Mouse (Mus musculus) spleen, adult 12 weeks (tissue): Measurements from ENCODE around the gene Ei24.

ENCODE experiments used
- DNase-seq: peaks from one replicate; pipeline ENCODE4 v3.0.0; 2022; ENCODE audit warnings: low spot score

The Ei24 gene

GRCm38 (mm10) chr9:36792191-36792590, 5.0 kb downstream of the Ei24 start:
- no peak for DNase-seq

DNA sequence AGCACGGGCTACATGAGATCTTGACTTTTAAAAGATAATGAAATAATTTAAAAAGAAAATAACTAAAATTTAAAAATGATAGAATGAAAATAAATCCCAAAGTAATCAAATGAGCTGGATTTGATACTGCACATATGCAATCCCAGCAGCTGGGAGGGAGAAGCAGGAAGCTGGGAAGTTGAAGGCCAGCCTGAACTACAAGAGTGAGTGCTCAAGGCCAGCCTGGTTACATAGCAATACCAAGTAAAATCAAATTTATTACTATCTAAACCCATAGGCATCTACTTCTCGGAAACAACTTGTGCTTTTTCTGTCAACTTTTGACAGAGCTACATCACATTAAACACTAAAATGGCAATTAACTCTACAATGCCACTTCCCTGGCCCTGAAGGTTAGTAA, 13.3 kb downstream of the Ei24 start:
- no peak for DNase-seq

DNA sequence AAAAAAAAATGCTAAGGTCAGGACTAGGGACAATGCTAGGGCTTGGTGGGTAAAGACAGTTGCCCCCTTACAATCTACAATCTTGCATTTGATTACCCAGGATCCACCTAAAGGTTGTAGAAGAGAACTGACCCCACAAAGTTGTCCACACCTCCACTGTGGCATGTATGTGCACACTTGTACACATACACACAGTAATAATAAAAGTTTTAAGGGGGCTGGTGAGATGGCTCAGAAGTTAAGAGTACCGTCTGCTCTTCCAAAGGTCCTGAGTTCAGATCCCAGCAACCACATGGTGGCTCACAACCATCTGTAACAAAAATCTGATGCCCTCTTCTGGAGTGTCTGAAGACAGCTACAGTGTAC, 28.2 kb downstream of the Ei24 start:
- no peak for DNase-seq

DNA sequence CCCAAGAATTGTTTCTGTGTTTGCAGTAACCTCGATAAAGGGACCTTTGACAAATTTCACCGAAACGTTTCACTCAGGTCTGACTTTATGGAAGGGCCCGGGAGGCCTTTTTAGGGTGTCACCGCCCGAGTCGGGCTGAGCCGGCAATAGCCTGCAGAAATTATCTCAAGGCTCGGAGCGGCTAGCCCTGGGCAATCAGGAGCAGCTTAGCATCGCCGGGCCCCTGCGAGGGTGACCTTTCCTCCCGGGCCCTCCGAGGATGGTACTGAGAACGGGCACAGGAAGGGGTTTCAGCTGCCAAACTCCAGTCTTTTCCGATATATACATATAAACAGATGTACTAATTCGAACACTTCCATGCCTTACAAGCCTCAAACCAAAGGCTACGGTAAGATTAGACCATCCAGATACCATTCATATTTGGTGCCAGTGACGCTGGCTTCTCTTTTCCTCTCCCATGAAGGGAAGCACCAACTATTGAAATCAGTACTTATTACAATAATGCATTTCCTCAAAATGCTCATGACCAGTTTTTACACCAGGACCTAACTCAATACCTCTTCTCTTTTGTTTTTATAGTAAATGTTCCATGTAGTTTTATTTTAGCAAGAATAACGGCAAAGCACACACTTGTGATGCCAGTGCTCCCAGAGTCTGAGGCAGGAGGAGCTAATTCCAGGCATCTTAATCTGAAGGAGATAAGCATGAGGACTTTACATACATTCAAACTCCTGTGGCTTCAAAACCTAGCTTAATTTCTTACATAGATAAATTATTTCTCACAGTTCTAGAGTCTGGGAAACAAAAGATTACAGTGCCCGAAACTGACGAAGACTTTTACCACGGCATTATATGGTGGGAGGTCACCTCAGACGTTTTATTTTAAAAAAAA, 28.8 kb downstream of the Ei24 start:
- no peak for DNase-seq

DNA sequence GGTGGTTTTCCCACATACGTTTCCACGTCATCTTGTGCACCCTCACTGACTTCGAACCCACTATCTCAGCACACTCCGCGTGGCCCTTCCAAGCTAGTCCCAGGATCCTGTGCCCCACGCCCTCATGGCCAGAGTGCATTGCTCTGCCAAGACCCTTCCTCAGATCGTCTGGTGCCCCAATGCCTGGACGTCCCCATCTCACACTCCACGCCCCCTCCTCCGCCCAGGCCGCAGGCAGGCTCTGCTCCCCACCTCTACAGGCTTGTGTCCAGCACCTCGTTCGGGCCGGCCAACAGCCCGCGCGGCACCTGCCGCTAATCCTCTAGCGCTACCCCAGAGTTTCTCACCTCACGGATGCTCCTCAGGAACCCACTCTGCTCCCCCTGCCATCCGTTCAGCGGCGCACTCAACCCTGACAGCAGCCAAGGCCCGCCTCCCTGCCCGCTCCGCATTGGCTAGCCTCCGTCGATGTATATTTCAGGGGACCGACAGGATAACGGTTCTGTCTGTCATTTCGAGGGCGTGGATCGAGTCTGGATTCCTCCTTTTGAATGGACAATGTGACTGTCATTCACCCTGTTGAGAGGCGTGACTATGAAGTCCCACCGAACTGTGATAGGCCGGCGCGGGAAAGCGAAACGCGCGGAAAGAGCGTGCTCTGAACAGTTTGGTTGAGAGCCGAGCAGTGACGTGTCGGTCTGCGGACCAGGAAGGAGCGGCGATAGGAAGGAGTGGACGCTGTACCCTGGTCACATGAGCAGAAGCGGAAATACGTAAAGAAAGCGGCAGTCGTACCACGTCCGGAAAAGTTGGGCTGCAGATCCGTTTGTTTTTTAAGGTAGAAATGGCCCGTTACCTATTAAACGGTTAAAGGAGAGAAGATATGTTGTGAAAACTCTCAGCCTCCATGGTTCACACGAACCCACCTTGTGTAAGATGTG, 29.7 kb downstream of the Ei24 start, which contains the start of gene Stt3a:
Stt3a (minus strand) TSS at position 477 of the 941 bp plus-strand sequence.
- DNase-seq = peak; percentile 96

DNA sequence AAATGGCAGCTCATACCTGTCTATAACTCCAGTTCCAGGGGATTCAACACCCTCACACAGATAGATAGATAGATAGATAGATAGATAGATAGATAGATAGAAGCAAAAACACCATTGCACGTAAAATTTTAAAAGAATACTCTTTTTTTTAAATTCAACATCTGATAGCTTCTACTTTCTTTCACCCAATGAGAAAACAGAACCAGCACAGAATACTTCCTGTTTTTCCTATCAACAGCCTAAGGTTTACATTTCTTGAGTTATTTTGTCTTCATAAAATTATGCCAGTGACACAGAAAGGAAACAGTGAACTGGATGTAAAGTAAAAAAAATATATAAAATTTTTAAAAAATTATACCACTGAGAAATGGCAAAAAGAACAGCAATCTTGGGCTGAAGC, 32.8 kb downstream of the Ei24 start:
- no peak for DNase-seq
